8 mouse cellular contexts compared by ENCODE assay signal in genomic region chr6:85911587-85911986, GRCm38 (mm10). TPM values are rescaled to one million over a fixed set of nuclear protein-coding genes. Genes with fewer than 3 reads are reported as not detected.
DNase-seq lines count a peak whose midpoint lies in the region; ATAC-seq and TF ChIP-seq lines count a peak whose summit lies in the region.

Gene Tprkb, plus strand, starts transcription at chr6:85911865.

- TF ChIP-seq POLR2A in ES-Bruce4 (IDR thresholded peaks at IDR 0.05; ENCODE audit: insufficient read depth, low read length) = no peak

- no peak within 1 kb of the TSS for H3K9ac ChIP-seq in ES-Bruce4 (ENCODE audit: low read depth, poor library complexity, severe bottlenecking)
- H3K9ac ChIP-seq in hindbrain, postnatal 0 days (replicated peaks; ENCODE audit: low read length) = no peak within 1 kb of the TSS
- no peak within 1 kb of the TSS for H3K9ac ChIP-seq in limb, embryonic 13.5 days
- H3K9ac ChIP-seq in neural tube, embryonic 14.5 days (replicated peaks; ENCODE audit: low read depth, low read length) = no peak within 1 kb of the TSS

- H3K4me3 ChIP-seq in ES-Bruce4 (ENCODE audit: low read depth, low read length) = no peak within 1 kb of the TSS
- no peak within 1 kb of the TSS for H3K4me3 ChIP-seq in gastrocnemius, adult 2 months
- no peak within 1 kb of the TSS for H3K4me3 ChIP-seq in hindbrain, postnatal 0 days (ENCODE audit: low read length)
- H3K4me3 ChIP-seq in limb, embryonic 13.5 days = no peak within 1 kb of the TSS
- no peak within 1 kb of the TSS for H3K4me3 ChIP-seq in neural tube, embryonic 14.5 days (ENCODE audit: low read depth, low read length)

- H3K36me3 ChIP-seq in ES-Bruce4 (ENCODE audit: control insufficient read depth, insufficient read depth, low read length, poor library complexity, severe bottlenecking) = no peaks in the 10 kb centered on the region
- no peaks in the 10 kb centered on the region for H3K36me3 ChIP-seq in hindbrain, postnatal 0 days (ENCODE audit: insufficient read depth, low read length)
- H3K36me3 ChIP-seq in limb, embryonic 13.5 days = no peaks in the 10 kb centered on the region
- H3K36me3 ChIP-seq in neural tube, embryonic 14.5 days (ENCODE audit: control insufficient read depth, insufficient read depth, low read length) = no peaks in the 10 kb centered on the region

- no peak within 1 kb of the TSS for H3K27ac ChIP-seq in ES-Bruce4 (ENCODE audit: insufficient read depth, low read length)
- no peak within 1 kb of the TSS for H3K27ac ChIP-seq in gastrocnemius, adult 2 months
- H3K27ac ChIP-seq in hindbrain, postnatal 0 days = no peak within 1 kb of the TSS
- H3K27ac ChIP-seq in limb, embryonic 13.5 days = no peak within 1 kb of the TSS
- H3K27ac ChIP-seq in neural tube, embryonic 14.5 days (ENCODE audit: low read depth, low read length) = no peak within 1 kb of the TSS

- ATAC-seq in hindbrain, postnatal 0 days = no peak
- ATAC-seq in limb, embryonic 13.5 days (ENCODE audit: low FRiP score, low read depth) = no peak
- no peak for ATAC-seq in neural tube, embryonic 14.5 days (ENCODE audit: low read depth)

- H3K4me1 ChIP-seq in ES-Bruce4 (ENCODE audit: control insufficient read depth, insufficient read depth, low read length) = no peaks in the 10 kb centered on the region
- peaks cover 12% of the 10 kb centered on the region for H3K4me1 ChIP-seq in hindbrain, postnatal 0 days (ENCODE audit: insufficient read depth, low read length)
- H3K4me1 ChIP-seq in limb, embryonic 13.5 days = peaks cover 12% of the 10 kb centered on the region
- peaks cover 4% of the 10 kb centered on the region; the same call in 1 of the 2 replicates for H3K4me1 ChIP-seq in neural tube, embryonic 14.5 days (ENCODE audit: control insufficient read depth, insufficient read depth, low read length)

- no peaks in the 10 kb centered on the region for H3K27me3 ChIP-seq in ES-Bruce4 (ENCODE audit: control insufficient read depth, insufficient read depth, low read length, poor library complexity, severe bottlenecking)
- H3K27me3 ChIP-seq in hindbrain, postnatal 0 days (ENCODE audit: insufficient read depth, low read length) = no peaks in the 10 kb centered on the region
- no peaks in the 10 kb centered on the region for H3K27me3 ChIP-seq in limb, embryonic 13.5 days
- H3K27me3 ChIP-seq in neural tube, embryonic 14.5 days (ENCODE audit: control insufficient read depth, insufficient read depth, low read length) = no peaks in the 10 kb centered on the region

- no peak within 1 kb of the TSS for H3K4me2 ChIP-seq in hindbrain, postnatal 0 days (ENCODE audit: low read depth, low read length)
- H3K4me2 ChIP-seq in limb, embryonic 13.5 days (replicated peaks) = no peak within 1 kb of the TSS
- H3K4me2 ChIP-seq in neural tube, embryonic 14.5 days (ENCODE audit: low read depth, low read length) = no peak within 1 kb of the TSS

- intact Hi-C loops in gastrocnemius, adult 2 months (cut with DNase I) = loop anchor here (10.0 kb wide), 1 partner anchor 327 kb away; the partner anchor contains the start of gene Alms1

- TF ChIP-seq EP300 in ES-Bruce4 (IDR thresholded peaks at IDR 0.05; ENCODE audit: insufficient read depth, low read depth, low read length) = no peak

- 80% methylated on average over 3 of the region's 3 CpGs for WGBS in hindbrain, postnatal 0 days
- WGBS in limb, embryonic 13.5 days = 79% methylated on average over 3 of the region's 3 CpGs
- 87% methylated on average over 3 of the region's 3 CpGs for WGBS in neural tube, embryonic 14.5 days

- TF ChIP-seq CTCF in ES-Bruce4 (IDR thresholded peaks at IDR 0.05; ENCODE audit: low read depth, low read length) = no peak
- TF ChIP-seq CTCF in gastrocnemius, adult 2 months (IDR thresholded peaks at IDR 0.05) = no peak
- TF ChIP-seq CTCF in hindbrain, postnatal 0 days (IDR thresholded peaks at IDR 0.05; ENCODE audit: low read depth) = no peak

- no peaks in the 10 kb centered on the region for H3K9me3 ChIP-seq in ES-Bruce4 (replicated peaks; ENCODE audit: control insufficient read depth, insufficient read depth, low read length, poor library complexity, severe bottlenecking)
- no peaks in the 10 kb centered on the region for H3K9me3 ChIP-seq in hindbrain, postnatal 0 days (ENCODE audit: low read length)
- no peaks in the 10 kb centered on the region for H3K9me3 ChIP-seq in limb, embryonic 13.5 days
- no peaks in the 10 kb centered on the region for H3K9me3 ChIP-seq in neural tube, embryonic 14.5 days (ENCODE audit: control insufficient read depth, low read length)

- DNase-seq in adrenal gland, adult 8-10 months = no peak
- no peak for DNase-seq in gastrocnemius, adult 2 months
- no peak for DNase-seq in hindbrain, postnatal 0 days (ENCODE audit: low spot score)
- no peak for DNase-seq in right cerebral cortex, postnatal 4 days
- no peak for DNase-seq in cerebellum, adult 9-10 months

RNA-seq across cellular contexts. Expression of gene Tprkb, which starts in this region (rescaled TPM):
- polyA plus RNA-seq in ES-Bruce4 (2011; ENCODE audit: insufficient read depth, insufficient read length, low read depth, missing spikeins) = 25.0 and 31.6 TPM in 2 replicates
- 10 to 100 TPM; 61.2 to 72.8 (median 68.0) TPM for total RNA-seq in adrenal gland, adult 8-10 months (2022)
- 10 to 100 TPM; 17.0 to 18.7 TPM for total RNA-seq in gastrocnemius, adult 2 months (2021)
- total RNA-seq in hindbrain, postnatal 0 days (2014; rRNA removed) = 33.0 and 56.6 TPM in 2 replicates
- 61.4 and 63.6 TPM in 2 replicates for polyA plus RNA-seq in hindbrain, postnatal 0 days (2015; fragmentation: Nextera tagmentation; extraction: Ambion mirVana)
- 38.4 and 38.8 TPM in 2 replicates for polyA plus RNA-seq in limb, embryonic 13.5 days (2015; fragmentation: Nextera tagmentation; extraction: Ambion mirVana)
- 51.6 and 54.7 TPM in 2 replicates for polyA plus RNA-seq in neural tube, embryonic 14.5 days (2014; fragmentation: Nextera tagmentation; extraction: Ambion mirVana)
